Mouse (Mus musculus): ENCODE data around the gene Enpp1. TPM values are rescaled to one million over a fixed set of nuclear protein-coding genes. Genes with fewer than 3 reads are reported as not detected.
A peak's percentile ranks its signal among the peaks of the same experiment; 100 is the strongest.

Enpp1 gene
- total RNA-seq, 2 experiments from 2014 or later: 3.7 to 4.2 TPM

DNA sequence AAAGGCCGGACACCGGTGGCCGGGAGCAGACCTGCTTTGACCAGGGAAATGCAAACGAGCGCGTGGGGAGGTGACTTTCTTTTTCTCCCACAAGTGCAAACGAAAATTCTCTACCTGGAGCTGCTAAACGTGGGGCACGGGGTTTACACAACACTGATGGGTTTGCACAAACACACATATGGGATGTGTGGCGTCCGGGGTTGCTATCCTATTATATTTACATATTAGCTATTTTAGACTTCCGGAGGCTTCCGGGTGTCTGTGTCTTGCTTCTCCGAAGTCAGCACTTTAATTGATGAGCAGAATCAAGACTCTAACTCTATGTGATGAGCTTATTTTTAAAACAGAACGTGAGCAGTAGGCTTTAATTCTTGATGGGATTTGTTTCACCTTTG lies 405 bp upstream of the Enpp1 start:
- DNase-seq: no peak
- intact Hi-C loops (cut with DNase I): no loop called here

DNA sequence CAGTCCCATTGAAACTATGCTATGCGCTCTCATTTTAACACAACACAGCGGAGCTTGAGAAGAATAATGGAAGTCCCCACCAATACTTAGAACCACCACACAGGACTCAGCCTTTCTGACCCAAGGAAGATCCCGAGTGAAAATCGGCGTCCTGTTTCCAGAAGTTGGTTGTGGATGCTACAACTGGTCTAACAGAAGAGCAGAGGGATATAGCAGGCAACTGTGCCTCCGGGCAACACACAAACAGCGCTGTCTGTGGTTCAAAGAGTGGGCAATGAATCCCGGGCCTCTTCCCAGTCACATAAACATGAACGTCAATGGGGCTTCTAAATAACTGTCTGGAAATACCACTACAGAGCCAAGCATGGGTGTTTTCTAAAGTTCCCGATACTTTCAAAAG lies 888 bp downstream of the Enpp1 start:
- intact Hi-C loops (cut with DNase I): no loop called here

DNA sequence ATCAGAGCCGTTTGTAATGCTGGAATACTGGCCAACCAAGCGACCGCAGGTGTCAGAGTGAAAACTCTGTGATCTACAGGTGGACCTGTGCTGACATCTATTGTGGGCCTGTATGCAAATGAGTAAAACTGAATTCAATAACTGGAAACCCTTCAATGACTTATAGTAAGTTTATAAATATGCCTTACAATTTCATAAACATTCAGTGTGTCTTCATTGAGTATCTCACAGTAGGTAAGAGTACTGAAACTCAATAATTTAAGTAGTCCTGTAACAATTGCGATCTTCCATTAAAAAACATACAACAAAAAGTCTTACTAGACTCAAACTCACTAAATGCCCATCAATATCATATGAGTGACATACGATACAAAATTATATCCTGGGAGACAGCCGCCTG lies 1.6 kb downstream of the Enpp1 start:
- intact Hi-C loops (cut with DNase I): no loop called here

More for the DNA sequence above, 888 bp downstream of the Enpp1 start:
- peak in 1 of 2 experiments; percentile 14 for DNase-seq

DNA sequence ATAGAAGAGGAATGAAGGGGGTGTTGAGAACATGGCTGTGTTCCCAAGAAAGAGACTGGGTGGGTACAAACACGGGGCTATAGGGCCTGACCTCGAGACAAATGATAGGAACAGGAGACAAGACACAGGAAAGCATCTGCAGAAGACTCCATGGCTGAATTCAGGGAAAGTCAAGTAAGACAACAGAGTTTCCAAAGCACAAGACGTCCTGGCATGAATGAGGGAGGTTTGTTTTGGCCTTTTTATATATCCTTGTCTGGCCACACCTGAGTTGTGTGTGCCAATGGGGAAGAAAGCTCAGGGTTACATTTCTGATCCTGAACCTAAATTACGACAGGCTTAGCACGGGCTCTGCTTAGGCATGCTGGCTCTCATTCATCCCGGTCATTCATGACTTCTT lies 4.2 kb downstream of the Enpp1 start:
- intact Hi-C loops (cut with DNase I): no loop called here
- no peak for DNase-seq

More for the DNA sequence above, 1.6 kb downstream of the Enpp1 start:
- DNase-seq: no peak

DNA sequence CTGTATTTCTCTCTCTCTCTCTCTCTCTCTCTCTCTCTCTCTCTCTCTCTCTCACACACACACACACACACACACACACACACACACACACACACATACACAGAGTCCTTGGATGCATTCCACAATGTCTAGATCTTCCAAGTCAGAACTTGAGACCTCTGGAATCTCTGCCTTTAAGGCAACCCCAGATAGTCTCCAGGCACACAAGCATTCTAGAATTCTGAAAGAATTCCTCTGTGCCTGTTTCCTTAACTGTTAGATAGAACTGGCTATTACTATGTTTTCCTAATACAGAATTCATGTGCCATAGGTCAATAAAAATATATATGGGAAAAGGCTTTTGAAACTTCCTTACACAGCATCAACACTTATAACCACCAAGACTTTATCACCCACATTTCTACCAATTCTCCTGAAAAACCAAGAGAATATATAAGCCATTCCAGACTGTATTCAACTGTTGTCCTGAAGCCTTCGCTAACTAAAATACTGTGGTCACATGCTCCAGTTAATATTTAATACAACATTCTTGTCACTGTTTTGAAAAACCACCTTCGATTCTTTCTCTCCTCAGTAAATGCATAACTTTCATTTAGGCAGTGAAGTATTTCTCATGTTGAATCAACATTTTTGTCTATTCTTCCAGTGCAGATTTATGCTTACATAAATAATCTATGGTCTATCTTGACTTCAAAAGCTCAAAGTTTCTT lies 5.4 kb downstream of the Enpp1 start:
- DNase-seq: no peak
- intact Hi-C loops (cut with DNase I): no loop called here

DNA sequence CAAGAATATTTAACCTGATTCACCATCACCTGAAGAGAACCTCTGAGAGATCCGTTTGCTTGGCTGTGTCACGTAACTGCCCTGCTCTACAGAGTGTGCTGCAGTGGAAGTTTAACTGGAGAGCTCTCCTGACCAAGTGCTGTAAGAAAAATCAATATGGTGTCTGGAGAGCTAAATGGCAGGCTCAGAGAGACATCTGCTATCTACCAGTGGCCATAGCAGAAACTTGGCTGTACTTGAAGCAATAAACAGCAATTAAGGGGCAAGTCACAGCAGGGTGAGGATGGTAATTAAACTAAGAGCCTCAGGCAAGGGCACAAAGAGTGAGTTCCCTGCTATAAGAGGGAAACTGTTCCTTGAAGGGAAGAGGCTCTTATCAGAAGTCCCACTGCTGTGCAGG lies 9.3 kb downstream of the Enpp1 start:
- DNase-seq: no peak
- intact Hi-C loops (cut with DNase I): no loop called here

DNA sequence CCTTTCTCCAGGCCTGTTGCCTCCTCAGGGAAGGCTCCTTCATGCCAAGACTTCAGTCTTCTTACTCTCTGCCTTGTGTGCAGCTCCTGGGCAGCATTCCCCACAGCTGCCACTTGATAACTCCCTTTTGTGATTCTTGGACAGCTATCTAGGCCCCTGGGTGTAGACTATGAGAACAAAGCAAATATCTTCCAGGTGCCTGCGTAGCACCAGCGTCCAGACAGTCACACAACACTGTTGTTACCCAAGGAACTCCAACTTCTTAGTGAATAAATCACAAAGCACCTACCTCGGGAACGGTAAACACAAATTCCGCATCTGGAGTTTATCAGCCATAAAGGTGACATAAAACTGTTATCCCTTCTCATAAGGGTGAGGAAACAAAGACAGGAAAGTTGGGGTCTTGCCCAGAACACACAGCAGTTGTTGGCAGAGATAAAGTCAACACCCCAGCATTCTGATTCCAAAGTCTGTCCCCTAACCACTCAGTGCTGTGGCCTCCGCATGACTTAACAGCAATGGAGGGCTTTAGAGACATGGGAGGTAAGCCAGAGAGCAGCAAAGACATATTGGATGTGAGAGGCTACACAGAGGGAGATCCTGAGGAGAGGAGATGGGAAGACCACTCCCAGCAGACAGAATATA lies 13.7 kb downstream of the Enpp1 start:
- intact Hi-C loops (cut with DNase I): no loop called here
- no peak for DNase-seq

DNA sequence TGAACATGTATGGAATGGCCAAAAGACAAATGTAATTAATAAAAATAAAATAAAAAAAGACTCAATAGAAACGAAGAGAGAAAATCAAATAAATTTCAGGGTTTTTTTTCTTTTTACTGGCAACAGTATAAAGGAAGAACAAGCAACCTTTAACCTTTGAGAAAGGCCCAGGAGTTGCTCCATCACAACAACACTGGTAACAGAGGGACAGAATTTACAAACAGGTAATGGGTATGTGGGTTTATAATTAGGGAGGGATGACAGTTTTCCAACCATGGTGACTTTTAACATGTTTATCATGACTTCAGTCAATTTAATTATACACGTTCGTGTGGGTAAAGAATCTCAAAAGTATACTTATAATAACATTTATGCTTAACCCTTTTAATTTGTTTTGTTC lies 15.2 kb downstream of the Enpp1 start:
- intact Hi-C loops (cut with DNase I): no loop called here
- no peak for DNase-seq

DNA sequence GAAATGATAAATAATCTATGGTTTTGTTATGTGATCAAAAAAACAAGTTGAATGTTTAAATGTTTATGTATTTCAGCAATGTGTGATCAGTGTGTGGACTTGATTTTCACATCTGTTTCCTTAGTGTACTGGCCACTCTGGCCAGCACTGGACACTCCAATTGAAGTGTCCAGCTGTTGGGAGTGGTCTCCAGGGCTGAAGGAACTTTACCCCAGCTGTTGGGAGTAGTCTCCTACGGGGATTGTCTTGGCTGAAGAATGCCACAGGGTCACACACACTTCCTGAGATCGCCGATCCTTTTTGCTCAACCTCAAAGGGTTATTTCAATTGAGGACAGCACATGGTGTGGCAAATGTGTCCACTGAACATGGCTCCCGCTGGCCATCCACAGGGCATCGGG lies 16.2 kb downstream of the Enpp1 start:
- intact Hi-C loops (cut with DNase I): no loop called here
- peak in 1 of 2 experiments; percentile 12 for DNase-seq

DNA sequence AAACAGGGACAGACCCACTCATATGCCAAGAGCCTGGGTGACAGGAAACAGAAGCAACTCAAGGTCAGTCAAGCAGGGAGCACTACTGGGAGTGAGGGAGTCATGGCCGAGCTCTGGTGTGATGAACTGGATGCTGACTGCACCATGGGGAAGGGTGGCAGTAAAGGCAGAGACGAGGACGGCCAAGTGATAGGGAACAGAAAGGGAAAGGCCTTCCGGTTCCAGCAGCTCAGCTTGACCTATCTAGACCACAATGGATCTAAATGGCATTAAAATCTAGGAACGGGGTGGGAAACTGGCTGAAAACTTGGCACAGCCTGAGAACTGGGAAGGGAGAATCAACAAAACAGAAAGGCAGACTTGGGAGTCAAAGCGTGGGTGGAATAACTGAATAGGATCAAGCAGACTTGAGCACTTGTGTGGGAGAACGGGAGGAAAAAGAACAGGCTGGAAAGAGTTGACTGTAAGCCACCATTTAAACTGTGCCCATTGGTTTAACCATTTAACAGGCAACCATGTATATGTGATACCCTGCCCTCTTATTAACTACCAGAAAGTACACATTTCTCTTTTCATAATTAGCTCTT lies 29.3 kb downstream of the Enpp1 start:
- intact Hi-C loops (cut with DNase I): no loop called here
- DNase-seq: no peak

DNA sequence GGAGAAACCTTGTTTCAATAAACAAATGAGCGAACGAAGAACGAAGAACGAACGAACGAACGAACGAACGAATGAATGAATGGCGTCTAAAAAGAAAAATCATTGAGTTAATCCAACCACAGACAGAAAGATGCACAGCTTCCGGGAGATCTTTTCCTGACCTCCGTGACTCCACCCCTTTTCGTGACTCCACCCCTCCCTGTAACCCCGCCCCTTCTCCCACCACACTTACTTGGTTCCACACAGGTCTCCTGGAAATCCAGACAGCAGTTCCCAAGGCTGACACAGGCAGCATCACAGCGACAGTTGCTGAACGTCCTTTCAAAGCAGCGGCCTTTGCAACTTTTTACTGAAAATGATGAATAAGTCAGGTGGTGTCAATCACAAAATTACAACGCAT lies 34.3 kb downstream of the Enpp1 start:
- intact Hi-C loops (cut with DNase I): loop anchor here (2.0 kb wide), 1 partner anchor 35 kb away; no protein-coding TSS in a partner anchor
- no peak for DNase-seq

DNA sequence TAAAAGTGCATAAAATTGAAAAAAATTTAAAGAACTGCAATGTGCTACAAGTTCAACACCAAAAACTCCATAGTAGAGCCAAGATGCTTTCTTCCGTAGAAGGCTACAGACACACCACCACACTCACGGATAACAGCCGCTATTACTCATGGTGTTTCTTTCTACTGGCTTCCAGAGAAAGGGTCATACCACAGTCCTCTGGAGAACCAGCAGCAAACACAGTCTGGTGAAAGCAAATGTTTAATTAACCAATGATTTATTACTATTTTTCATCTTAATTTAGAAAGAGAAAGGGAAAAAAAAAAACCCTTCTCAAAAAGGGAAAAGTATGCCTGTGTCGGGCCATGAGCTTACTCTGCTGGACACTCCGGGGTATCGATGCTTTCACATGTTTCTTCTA lies 37.7 kb downstream of the Enpp1 start:
- DNase-seq: no peak
- intact Hi-C loops (cut with DNase I): no loop called here

DNA sequence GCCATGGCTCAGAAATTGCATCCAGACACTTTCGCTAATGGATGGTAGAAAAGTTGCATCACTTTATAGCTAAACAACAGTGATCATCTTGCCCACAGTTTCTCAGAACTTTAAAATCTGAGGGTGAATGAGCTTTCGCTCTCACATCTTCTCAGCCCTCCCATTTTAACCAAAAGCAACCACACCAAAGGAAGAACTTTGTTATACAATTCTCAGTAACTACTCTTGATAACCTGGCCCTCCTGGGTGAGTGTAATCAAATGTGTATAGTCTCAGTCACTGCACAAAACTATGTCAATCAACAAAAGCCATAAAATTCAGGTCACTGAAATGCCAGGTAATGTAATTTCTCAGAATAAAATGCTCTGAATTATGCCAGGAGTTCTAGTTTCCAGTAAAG lies 39.0 kb downstream of the Enpp1 start:
- intact Hi-C loops (cut with DNase I): no loop called here
- no peak for DNase-seq

DNA sequence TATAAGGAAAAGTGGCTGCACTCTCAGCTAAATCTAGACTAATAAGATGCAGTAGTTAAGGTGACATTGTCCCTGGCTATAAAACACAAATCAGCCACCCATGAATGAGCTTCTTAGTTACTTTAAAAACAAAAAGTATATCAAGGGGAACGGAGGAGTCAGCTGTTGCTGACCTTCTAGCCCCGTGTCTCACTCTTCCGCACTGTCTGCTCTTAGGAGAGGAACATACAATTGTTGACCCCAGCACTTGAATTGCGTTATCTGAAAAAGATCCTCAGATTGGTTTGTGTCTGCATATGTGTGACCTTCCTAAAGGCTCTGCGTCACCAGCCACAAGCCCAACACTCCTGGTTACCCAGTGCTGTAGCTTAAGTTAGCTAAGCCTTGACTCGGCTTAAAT lies 41.4 kb downstream of the Enpp1 start:
- intact Hi-C loops (cut with DNase I): no loop called here
- DNase-seq: no peak

DNA sequence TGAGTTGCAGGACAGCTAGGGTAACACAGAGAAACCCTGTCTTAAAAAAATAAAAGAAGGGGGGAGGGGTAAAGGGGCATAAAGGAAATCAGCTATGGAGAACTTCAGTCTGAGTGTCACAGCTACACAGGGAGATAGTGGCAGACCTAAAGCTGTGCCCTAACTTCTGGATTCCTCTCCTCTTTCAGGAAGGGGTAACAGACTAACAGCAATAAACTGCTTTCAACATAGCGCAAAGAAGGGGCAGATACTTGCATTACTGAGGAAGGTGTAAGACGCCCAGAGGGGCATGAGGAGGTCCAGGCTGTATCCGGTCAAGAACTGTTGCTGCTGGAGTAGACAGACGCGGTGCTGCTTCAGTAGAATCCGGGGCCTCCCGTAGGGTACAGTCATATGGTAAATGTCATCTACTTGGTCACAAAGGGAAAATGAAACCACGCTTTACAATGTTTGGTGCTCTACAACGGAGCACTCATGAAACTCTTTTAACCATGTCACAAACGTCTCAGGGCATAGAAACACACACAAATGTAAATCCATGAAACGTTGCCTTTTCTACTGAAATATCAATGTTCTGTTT lies 60.9 kb downstream of the Enpp1 start:
- intact Hi-C loops (cut with DNase I): no loop called here
- DNase-seq: no peak

DNA sequence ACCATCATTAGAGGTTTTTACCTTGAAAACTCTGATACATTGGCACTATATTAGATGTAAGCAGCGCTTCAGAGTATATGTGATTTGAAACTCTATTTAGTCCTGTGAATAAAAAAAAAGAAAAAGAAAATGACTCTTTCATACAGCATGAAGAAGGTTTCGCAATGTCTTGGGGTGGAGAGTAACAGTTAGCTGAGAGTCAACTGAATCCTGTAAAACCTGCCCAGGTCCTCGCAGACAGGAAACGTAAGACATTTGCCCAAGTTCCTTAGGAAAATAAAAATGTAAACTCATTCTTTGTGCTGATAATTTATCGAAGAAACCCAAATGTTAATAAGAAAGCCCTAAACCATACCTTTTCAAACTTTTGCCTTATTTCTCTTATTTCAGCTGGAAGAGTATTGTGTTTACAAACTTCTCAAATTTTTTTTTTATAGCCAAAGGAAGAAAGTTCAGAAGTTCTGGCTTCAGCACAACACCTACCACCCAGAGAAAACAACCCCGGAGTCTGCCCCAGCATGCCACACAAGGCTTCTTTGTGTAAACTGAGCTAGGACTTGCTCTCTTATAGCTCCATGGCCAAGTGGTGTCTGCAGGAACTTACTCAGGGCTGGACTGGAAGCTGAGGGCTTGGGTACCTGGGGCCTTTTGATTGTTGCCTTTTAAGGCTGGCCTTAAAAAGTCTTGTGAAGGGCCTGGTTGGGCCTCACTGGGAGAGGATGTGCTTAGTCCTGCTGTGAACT lies 63.8 kb downstream of the Enpp1 start:
- DNase-seq: no peak
- intact Hi-C loops (cut with DNase I): no loop called here

DNA sequence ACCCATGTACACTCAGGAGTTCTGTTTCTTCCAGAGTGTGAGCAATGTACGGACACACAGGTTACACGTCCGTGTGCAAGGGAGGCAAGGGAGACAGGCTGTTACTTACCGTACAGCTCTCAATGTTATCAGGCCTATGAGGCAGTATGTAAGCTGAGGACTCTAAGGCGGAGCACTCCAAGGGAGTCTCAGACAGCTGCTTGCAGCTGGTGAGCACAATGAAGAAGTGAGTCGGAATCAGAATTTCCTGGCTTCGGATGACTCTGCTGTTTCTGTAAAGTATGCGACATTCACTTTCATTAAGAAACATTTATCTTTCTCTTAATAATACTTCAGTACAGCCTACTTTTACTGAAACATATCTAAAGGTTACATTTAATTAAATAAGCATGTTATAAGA lies 66.8 kb downstream of the Enpp1 start:
- no peak for DNase-seq
- intact Hi-C loops (cut with DNase I): no loop called here

DNA sequence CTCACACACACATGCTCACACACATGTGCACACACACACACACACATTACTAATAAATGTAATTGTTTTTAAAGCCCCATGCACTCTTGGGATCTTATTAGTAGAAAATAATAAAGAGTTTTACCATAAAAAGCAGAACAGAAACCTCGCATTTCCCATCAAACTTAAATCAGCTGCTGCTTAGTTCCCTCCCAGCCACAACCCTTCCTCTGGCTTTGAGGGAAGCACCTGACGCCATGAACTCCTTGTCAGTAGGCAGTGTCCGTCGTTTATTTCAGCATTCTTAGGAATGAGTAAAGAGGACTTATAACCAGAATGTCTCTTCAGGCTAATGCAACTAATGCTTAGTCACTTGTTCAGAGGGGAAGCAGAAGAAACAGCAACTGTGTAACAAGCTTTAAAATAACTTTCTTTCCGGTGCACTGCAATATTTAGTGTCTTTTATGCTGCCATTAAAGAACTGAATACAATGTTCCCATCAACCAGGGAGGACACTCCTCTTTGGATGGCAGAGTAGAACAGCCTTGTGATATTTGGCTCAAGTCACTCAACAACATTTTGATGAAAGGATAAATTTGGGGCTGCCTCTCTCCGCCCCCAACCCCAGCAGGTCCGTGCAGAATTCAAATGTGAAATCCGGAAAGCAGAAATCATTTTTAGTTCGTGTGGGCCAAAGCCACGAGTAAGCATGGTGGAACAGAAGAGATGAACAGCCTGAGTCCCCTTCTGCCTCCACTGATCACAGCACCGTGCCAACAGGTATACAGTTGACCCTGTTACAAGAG lies 69.0 kb downstream of the Enpp1 start:
- no peak for DNase-seq
- intact Hi-C loops (cut with DNase I): loop anchor here (2.0 kb wide), 1 partner anchor 34 kb away; no protein-coding TSS in a partner anchor

DNA sequence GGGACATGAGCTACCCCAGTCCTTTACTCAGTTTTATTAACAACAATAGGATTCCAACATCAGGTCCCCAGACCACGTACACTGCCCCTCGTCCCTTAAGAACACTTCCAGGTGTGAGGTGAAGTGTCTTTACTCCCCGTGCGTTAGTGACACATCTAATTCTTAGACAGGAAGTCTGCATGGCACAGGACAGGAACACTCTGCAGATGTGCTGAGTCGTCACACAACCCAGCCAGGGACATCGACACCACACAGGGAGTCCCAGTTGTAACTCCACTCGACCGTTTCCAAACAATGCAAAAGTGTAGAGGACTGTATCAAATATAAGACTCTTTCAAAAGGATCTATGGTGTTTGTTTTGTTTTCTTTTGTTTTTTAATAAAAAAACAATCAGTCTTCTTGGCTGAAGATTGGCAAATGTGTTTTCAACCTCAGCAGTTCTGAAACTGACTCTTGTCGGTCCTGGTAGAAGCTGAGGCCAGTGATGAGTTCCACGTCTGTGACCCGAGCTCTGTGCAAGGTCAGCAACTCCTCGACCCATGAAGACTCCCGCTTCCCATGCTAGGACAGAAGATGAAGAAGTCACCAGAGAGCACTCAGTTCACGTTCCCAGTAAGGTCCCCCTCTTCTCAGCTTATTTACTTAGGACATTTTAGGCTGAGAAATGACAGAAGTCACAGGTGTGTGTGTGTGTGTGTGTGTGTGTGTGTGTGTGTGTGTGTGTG lies 70.4 kb downstream of the Enpp1 start:
- intact Hi-C loops (cut with DNase I): loop anchor here (2.0 kb wide), 1 partner anchor 35 kb away; no protein-coding TSS in a partner anchor
- DNase-seq: no peak

Measured in gastrocnemius, postnatal 36 days (tissue).